Mouse (Mus musculus): ENCODE measurements around the gene Cenpp.

Cenpp gene

DNA sequence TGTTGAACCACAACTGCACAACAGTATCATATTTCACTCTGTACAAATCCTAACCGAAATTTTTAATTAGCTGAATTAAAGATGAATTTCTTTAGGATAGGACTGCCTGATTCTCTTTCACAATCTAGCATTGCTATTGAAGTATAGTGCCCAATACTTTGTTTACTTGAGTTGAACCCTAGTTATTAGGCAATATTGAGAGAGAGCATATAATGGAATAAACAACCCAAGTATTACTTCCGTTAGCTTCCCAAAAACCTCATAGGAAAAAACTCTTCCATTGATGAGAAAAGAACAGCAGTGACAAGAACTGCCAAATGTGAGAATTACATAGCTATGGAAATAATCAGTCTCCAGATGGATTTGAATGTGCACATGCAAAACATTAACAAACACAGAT, 126.3 kb downstream of the Cenpp start:
- no peak for DNase-seq (ENCODE audit: low spot score in 2 of 2)

DNA sequence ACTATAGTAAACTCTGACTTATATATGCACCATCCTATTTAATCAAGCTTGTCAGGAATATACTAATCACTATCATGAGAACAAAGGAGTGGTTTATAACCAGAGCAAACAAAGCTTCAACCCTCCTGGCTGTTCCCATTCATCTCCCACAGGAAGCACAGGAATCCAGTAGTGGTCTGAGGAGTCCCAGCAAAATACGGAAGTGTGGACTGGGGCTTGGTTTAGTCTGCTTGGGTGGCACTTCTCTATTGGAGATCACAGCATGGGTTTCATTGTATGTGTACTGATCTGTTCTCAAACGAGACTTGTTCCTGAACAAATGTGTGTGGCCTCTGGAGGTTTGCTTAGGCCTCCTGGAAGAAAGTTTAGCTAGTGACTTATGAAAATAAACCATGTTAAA, 133.8 kb downstream of the Cenpp start:
- DNase-seq (ENCODE audit: low spot score in 2 of 2), result no peak

DNA sequence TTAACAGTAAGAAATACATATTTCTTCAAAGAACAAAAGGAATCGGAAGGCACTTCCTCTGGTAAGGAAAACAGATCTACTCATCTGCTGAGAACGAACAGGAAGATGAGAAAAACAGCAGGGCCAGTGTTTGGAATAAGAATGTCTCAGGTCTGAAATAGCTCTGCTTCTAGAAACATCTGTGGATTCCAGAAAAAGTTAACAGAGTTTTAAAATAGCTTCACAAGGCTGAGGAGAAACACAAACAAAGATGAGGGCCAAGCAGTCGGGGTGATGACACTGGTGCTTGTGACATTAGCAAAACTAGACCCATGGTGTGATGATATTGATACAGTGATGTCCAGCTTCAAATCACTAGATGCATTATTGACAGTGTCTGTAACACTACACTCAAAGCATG, 145.4 kb downstream of the Cenpp start:
- no peak for DNase-seq (ENCODE audit: low spot score in 2 of 2)

DNA sequence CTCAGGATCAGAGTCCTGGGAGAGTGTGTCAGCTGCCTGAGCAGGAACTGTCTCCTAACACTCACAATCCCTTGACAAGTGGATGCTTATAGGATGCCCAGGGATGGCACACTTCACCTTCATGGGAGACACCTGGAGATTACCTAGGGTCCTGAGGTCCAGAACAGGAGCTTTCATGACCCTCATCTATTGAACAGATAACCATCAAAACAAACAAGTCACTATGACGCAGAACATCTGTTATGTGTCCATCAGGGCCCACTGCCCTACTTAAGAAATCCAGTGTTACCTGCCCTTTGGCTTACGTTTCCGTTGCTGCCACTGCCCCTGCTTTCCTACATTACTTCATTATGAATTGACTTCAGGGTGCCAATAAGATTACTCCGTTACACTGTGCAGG, 146.8 kb downstream of the Cenpp start:
- no peak for DNase-seq (ENCODE audit: low spot score in 2 of 2)

DNA sequence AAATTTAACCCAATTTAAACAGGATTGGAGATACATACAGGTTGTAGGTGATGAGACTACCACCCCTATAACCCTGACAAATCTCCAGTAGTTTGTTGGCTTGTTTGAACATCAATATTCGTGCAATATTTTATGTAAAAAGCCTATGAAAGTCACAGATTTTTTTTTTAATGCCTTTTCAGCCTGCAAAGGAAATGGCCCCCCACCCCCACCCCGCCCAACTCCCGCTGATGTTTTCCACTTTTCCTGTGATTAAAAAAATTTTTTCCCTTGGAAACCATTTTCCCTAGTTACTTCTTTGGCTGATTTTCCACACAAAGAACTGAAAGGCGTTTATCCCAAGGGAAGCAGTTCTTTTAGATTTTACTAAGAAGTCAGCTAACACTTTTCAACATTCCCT, 148.1 kb downstream of the Cenpp start, which contains the start of gene Ecm2:
Gene Ecm2 (plus strand): TSS at position 301 of the 400 bp plus-strand sequence.
- no peak for DNase-seq (ENCODE audit: low spot score in 2 of 2)

DNA sequence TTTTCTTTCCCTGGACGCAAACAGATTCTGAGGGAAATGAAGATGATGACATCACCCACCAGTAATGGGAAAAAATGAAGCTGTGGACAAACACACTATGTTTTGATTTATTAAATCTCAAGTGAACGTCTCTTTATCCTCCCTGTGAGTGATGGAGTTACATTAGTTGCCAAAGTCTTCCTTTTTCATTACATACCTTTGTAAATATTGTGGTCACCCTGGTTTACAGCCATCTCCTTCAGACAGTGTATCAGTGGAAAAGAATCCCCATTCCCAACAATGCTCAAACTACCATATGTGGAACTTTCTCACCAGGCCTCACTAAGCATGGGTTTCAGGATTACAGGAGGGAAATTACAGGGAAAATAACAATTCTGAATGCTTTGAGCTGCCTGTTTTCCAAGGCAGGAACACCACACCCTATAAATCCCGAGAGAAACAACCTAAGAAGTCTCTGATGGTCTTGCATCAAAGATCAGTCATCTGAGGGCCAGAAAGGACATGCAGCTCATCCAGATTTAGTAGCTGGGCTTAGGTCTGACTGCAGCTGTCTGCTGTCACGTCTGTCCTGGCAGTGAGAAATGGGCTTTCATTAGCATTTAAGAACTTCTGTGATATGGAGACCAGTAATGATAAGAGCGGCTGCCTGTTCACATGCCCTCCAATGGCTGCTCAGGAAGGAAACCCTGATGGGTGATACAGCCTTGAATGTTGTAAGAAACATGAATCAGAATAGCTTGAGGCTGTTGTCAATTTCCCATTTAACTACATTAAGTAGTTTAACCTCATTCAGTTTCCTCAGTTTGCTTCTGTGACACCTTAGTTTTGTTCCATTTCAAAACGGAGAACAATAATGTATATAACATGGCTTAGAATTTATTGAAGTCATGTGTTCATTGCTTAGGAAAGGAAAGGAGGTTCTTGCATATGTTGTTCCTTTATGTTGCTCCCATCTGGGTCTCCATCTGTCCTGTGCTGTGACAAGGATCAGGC, 159.9 kb downstream of the Cenpp start, which contains the start of gene Tes3-ps:
Gene Tes3-ps (plus strand): TSS at position 943 of the 993 bp plus-strand sequence.
- no peak for DNase-seq (ENCODE audit: low spot score in 2 of 2)

DNA sequence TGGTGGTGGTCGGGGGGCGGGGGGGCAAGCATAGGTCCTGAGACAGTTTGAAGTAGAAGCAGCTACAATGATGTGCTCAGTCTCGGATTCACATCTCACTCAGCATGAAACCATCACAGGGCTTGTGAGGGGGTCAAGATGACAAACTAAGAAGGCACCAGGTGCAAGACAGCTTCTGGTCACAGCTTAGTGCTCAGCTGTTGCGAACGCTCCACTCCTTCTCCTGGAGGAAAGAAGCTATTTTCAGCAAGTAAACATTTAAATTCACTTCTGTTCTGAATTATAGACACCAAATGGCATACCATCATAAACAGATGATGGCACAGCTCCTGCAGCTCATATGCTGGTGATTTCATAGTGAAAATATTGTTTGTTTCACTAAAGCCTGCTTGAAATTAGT, 167.2 kb downstream of the Cenpp start:
- DNase-seq (ENCODE audit: low spot score in 2 of 2), result no peak

DNA sequence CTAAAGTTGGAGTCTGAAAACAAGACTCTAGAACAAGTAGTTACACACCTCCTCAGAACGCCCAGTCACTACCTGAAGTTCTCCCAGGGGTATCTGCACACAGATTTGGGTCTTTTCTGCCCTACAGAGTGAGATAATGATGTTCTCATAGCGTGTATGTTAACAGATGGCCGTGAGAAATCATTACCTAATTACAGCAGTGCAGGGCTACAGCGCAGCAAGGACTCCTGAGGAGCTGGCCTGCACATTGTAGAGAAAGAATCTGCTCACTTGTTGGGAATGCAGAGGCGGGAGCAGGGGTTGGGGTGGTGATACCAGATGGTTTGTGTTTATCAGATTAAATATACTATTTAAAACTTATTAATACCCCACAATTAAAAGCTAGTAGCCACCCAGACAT, 172.0 kb downstream of the Cenpp start:
- no peak for DNase-seq (ENCODE audit: low spot score in 2 of 2)

DNA sequence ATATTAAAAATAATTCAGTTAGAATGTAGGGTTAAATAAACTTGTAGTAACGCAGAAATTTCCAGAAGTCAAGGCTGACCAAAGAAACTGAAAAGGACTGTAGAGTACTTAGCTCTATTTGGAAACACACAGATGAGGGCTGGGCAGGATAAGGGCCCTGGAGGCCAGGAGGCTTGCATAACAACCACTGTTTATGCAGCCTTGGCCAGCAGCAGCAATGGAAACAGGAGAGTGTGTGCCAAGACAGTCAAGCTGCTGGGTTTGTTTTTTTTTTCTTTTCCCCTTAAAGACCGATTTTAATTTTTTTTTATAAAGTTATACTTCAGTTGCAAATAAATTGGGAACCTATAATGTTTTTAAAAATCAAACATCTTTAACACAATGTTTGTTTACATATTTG, 172.5 kb downstream of the Cenpp start:
- no peak for DNase-seq (ENCODE audit: low spot score in 2 of 2)

DNA sequence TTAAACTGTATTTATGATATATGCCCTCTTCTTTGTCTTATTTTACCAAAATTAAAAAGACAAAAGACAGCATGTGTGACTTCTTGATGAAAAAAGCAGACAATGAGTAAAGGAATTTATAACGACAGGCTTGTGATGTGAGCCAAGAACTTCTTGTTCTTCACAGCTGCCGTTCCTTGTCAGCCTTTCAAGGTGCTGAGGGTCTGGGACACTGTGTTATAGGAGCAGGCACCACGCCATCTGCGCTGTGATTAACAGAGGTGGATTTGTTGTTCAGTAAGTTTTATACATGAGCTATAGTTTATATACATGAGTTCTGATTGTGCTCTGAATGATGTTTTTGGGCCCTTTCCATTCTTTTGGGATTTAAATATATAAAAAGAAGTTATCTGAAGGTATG, 173.2 kb downstream of the Cenpp start:
- DNase-seq (ENCODE audit: low spot score in 2 of 2), result no peak

DNA sequence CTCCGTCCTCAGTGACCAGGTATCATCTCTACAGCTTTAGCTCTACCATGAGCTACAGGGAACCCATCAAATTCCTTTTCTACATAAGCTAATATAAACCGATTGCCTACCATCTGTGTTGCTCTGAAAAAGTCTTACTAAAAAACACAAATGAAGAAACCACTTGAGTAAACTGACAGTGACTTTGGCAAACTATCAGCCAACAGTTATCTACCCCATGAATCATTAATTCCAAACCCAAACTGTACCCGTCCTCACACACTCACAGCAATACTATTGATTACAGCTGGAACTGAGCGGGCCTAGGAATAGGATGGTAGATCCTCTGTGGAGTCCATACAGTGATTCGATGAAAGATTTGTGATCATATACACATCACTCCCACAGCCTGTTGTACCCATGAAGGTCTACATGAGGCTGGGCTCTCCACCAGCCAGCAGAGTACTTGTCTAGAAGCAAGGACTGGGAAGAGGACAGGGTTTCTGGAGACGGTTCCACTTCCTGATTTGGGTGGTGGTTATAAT, 173.7 kb downstream of the Cenpp start:
- no peak for DNase-seq (ENCODE audit: low spot score in 2 of 2)

DNA sequence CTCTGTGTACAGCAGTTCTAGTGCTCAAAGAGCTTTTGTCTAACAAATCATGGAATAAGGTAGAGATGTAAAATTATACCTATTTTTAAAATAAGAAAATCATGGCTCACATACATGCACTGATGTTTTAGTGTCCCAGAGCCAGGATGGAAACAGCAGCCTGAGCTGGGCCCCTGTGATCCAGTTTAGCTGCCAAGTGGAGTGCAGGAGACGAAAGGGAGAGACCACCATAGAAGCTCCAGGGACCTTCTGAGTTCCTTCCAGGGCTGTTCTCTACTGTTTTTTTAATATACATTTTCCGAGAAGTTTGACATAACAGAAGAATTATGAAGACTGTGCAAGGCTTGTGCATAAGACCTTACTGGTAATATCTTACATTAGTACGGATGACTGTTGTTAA, 174.7 kb downstream of the Cenpp start:
- no peak for DNase-seq (ENCODE audit: low spot score in 2 of 2)

DNA sequence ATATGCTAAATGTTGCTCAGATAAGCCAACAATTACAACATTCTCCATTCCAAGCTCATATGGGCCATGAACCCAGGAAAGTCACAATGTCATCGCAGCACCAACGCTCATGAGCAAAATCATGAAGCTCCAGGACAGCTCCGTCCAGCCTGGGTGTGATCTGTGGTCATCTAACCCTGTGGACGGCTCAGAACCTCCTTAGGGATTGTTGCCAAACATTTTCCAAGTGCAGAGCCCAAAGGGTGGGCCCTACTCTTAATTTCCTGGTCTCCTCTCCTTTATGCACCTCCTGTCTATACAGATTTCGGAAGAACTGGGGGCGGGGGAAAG, 179.9 kb downstream of the Cenpp start:
- no peak for DNase-seq (ENCODE audit: low spot score in 2 of 2)

DNA sequence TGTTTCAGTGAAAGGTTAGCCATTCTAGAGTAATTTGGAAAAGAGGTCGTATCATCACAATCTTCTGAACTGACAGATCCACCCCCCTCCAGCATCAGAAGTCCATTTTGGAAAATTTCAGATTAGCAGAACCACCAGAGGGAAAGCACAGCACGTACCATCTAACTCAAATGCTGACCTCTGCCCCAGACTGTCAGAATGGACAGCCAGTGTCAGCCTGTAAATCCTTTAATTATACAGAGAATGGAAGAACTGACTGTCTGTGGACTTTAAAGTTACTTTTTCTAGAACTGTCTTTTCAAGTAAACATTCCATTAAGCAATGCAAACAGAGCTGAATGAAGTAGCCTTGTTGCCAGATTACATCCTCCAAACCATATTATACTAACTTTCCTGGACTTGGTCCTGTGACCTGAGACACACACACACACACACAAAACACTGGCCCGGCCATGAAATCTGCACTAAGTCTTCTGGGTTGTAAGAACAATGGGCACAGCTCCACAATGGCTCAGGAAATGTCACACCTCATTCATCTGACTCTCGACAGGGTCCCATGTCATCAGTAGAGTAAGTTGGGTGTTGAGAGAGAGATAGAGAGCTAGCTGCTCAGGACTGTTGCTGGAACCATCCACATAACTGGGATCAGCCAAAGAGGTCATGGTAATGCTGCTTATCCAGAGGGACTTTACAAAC, 180.5 kb downstream of the Cenpp start:
- DNase-seq (ENCODE audit: low spot score in 2 of 2), result no peak

DNA sequence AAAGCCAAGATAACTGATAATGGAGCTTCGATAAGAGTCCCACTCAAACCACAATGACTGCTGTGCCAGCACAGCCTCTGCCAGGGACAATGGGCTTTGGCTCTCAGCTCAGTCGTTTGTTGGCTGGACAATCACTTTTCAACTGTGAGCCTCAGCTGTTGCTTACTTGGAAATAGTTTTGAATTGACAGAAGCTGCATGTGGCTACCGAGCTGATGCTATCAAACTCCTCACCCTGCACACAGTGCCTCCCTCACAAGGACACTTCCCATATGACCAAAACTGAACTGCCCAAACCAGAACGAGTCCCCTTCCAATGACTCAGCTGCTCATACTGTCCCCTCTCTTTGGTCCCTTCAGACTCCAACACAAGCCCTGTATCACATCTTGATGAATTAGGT, 181.8 kb downstream of the Cenpp start:
- no peak for DNase-seq (ENCODE audit: low spot score in 2 of 2)

DNA sequence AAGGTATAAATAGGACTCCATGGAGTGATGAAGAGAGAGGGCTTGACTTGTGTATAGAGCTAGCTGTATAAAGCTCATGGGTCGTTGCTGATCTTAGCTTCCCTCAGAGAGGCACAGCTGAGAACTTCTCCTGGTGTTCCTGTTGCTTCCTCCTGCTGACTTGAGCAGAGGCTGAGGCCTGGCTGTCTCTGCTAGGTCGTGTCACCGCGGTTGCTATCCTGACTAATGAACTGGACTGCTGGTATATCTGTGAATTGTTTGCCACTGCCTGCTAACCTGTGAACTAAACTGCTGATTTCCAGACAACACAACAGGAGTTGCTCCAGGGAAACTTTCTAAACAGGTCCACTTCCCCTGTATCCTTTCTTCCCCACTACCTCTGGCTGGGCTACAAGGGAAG, 182.3 kb downstream of the Cenpp start:
- no peak for DNase-seq (ENCODE audit: low spot score in 2 of 2)

DNA sequence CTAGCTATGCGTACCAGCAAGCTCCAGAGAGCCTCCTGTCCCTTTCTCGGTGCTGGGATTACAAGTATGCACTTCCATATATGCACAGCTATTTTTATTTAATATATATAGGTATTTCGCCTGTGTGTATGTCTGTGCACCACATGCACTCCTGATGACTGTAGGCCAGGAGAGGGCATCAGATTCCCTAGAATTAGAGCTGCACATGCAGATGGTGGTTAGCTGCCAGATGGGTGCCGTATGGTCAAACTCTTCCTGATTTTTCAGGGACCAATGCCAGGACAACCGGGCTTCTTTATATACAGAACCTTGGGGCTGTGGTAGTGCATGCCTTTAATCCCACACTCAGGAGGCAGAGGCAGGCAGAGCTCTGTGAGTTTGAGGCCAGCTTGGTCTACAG, 183.6 kb downstream of the Cenpp start:
- no peak for DNase-seq (ENCODE audit: low spot score in 2 of 2)

DNA sequence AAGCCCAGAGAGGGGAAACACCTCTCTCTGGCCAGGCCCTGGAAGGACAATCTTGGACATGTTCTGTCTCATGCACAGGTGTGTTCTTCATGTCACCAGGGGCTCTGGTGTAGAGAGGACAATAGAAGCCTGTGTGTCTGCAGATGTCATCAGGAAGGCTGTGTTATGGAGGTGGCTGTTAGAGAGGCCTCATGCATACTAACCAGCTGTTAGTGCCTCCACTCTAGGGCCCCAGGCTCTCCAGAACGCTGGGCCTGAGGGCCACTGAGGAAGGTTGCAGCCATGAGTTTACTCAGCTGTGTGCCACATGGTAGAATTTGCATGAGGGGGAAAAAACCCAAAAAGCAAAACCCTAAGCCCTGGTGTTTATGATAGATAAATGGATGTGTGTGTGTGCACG, 185.0 kb downstream of the Cenpp start:
- no peak for DNase-seq (ENCODE audit: low spot score in 2 of 2)

DNA sequence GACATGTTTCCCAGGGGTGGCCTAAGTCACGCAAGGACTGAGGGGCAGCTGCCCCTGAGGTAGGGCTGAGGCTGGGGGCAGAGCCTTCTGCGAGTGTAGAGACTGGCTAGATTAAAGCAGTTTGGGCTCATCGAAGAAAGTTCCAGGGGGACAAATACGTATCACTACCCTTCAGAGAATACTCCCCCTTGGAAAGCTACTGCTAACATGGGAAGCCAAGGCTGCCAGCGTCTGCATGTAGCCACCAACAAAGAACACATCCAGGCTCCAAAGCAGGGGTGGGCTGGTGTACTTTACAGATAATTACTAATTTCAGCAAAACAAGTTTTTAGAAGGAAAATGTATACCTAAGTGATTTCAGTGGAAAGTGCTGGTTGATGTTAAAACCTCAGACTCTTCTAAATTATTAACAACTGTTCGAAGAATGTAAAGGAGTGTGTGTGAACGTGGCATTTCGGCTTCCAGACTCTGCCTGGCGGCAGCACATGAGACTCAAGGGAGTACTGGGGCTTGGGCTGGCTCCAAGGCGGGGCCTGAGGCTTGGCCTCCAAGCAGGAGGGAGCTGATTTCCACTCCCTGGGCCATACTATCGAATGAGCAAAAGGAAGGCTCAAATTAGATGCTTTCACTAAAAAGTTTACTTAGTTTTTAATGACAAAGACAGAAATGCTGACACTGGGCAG, 186.1 kb downstream of the Cenpp start:
- DNase-seq (ENCODE audit: low spot score in 2 of 2), result no peak

DNA sequence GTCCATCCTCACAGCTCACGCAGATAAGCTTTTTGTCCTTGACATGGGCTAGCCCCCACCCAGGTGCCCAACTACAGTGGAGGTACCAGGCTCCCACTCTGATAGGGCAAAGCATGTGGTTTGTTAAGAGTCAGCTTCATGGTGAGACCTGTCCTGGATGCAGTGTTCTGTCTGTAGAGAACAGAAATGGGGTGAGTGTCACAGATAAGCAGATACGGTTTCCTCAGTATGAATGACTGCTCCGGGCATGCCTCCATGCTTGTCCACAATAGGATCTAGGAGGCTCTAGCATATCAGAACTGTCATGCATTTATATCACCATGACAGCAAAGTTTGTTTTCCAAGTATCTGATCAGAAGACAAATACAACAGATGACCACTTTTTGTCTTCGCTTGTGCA, 186.7 kb downstream of the Cenpp start:
- DNase-seq (ENCODE audit: low spot score in 2 of 2), result no peak

DNA sequence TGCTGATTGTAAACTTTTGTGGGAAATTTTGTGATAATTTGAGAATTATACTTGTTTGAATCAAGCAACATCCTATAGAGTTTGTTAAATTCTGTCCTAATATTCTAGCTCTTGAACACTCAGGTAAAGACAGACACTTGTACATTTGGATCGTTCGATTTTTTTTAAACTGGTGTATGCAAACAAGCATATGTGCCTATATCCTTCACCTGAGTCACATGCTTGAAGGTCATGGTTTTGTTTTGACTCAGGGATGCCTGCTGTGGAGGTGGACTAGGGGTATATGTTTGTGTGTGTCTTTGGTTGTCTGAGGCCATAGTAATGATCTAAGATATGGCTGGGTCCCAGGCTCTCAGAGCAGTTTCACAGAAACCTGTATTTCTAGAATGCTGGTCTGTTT, 189.7 kb downstream of the Cenpp start:
- DNase-seq (ENCODE audit: low spot score in 2 of 2), result no peak

DNA sequence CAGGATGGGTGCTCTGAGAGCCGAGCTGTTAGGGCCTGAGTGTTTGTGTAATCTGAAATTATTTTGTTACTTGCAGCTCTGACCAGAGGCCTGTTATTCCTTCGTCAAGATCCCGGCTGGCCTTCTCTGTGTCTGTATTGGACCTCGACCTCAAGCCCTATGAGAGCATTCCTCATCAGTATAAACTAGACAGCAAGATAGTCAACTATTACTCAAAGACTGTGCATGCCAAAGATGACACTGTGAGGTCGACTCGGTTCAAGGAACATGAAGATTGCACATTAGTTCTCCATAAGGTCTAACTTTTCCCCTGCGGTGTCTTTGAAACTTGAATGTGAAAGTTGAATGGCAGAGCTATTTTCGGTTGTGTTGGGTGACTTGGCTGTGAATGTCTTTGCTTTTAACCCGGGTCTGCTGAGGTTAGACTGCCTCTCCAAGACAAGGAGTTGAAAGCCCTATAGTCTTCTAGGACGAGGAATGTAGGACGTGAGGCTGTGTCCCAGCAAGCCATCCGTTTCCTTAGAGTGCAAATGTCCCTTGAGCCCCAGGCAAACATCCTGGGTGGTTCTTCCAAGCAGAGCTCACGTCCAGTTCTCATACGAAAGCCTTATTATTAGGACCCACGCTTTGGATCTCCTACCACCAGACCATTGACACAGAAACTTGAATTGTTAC, 191.0 kb downstream of the Cenpp start:
- DNase-seq (ENCODE audit: low spot score in 2 of 2), result no peak

Measured in thymus, postnatal 10 days (tissue).